ENCODE assay signal across 8 mouse cellular contexts in genomic region chr12:84996083-84996496, GRCm38 (mm10). TPM values are rescaled to one million over a fixed set of nuclear protein-coding genes. Genes with fewer than 3 reads are reported as not detected.
DNase-seq lines count a peak whose midpoint lies in the region; ATAC-seq and TF ChIP-seq lines count a peak whose summit lies in the region.

Ylpm1 (plus strand) TSS chr12:84996321.

- peaks cover 9% of the 10 kb centered on the region for H3K9me3 ChIP-seq in E14TG2a.4 (ENCODE audit: low read length)
- no peaks in the 10 kb centered on the region for H3K9me3 ChIP-seq in forebrain, embryonic 12.5 days
- H3K9me3 ChIP-seq in heart, postnatal 0 days (replicated peaks; ENCODE audit: control insufficient read depth, low read length): no peaks in the 10 kb centered on the region
- H3K9me3 ChIP-seq in liver, embryonic 16.5 days (replicated peaks; ENCODE audit: control insufficient read depth, low read length): no peaks in the 10 kb centered on the region; the same call in 1 of the 2 replicates
- H3K9me3 ChIP-seq in neural tube, embryonic 13.5 days: no peaks in the 10 kb centered on the region

- peak within 1 kb of the TSS; percentile 98 for H3K9ac ChIP-seq in forebrain, embryonic 12.5 days
- peak within 1 kb of the TSS; percentile 91 for H3K9ac ChIP-seq in heart, postnatal 0 days (replicated peaks; ENCODE audit: low read depth, low read length)
- H3K9ac ChIP-seq in liver, embryonic 16.5 days (ENCODE audit: low read depth, low read length): peak within 1 kb of the TSS; percentile 90
- peak within 1 kb of the TSS; percentile 99 for H3K9ac ChIP-seq in neural tube, embryonic 13.5 days

- H3K27ac ChIP-seq in forebrain, embryonic 12.5 days: peak within 1 kb of the TSS; percentile 89
- peak within 1 kb of the TSS; percentile 72 for H3K27ac ChIP-seq in heart, postnatal 0 days (ENCODE audit: low read depth)
- H3K27ac ChIP-seq in liver, embryonic 16.5 days (ENCODE audit: low read length): peak within 1 kb of the TSS; percentile 79
- peak within 1 kb of the TSS; percentile 95 for H3K27ac ChIP-seq in neural tube, embryonic 13.5 days (replicated peaks)
- peak within 1 kb of the TSS; percentile 84 for H3K27ac ChIP-seq in testis, adult 2 months (ENCODE audit: control insufficient read depth, insufficient read depth, low read depth, low read length)

- peak; percentile 97 for TF ChIP-seq POLR2A in testis, adult 2 months (IDR thresholded peaks at IDR 0.05; ENCODE audit: control insufficient read depth, low read depth, low read length)

- peak; percentile 96 for DNase-seq in c-Kit-positive CD71-positive TER-119-positive erythroid progenitor cells, embryonic 14.5 days (ENCODE audit: low spot score)
- DNase-seq in heart, postnatal 0 days (ENCODE audit: low spot score): peak; percentile 98
- peak; percentile 97 to 98 for DNase-seq in kidney, postnatal 4 days

- peaks cover 25% of the 10 kb centered on the region for H3K4me1 ChIP-seq in E14TG2a.4 (replicated peaks; ENCODE audit: low read depth, low read length)
- peaks cover 26% of the 10 kb centered on the region for H3K4me1 ChIP-seq in forebrain, embryonic 12.5 days
- peaks cover 23% of the 10 kb centered on the region for H3K4me1 ChIP-seq in heart, postnatal 0 days (ENCODE audit: control insufficient read depth, insufficient read depth)
- peaks cover 27% of the 10 kb centered on the region for H3K4me1 ChIP-seq in liver, embryonic 16.5 days (ENCODE audit: control insufficient read depth, low read depth, low read length)
- H3K4me1 ChIP-seq in neural tube, embryonic 13.5 days (replicated peaks): peaks cover 25% of the 10 kb centered on the region
- peaks cover 3% of the 10 kb centered on the region; the same call in 1 of the 2 replicates for H3K4me1 ChIP-seq in testis, adult 2 months (ENCODE audit: control insufficient read depth, insufficient read depth, low read length)

- peak; percentile 97 for ATAC-seq in forebrain, embryonic 12.5 days (ENCODE audit: low FRiP score)
- ATAC-seq in heart, postnatal 0 days (ENCODE audit: insufficient read depth, low read depth): peak; percentile 99
- ATAC-seq in liver, embryonic 16.5 days (ENCODE audit: low read depth): peak; percentile 98
- ATAC-seq in neural tube, embryonic 13.5 days (ENCODE audit: low read depth): peak; percentile 99

- TF ChIP-seq CTCF in E14TG2a.4 (conservative IDR thresholded peaks at IDR 0.05; ENCODE audit: low read length): peak; percentile 10; the same call in 1 of the 2 replicates
- peak; percentile 50 for TF ChIP-seq CTCF in heart, postnatal 0 days (IDR thresholded peaks at IDR 0.05; ENCODE audit: low read depth)
- TF ChIP-seq CTCF in testis, adult 2 months (IDR thresholded peaks at IDR 0.05; ENCODE audit: control insufficient read depth, insufficient read depth, insufficient replicate concordance, low read depth, low read length): peak; percentile 70; the same call in 1 of the 2 replicates

- TF ChIP-seq EP300 in heart, postnatal 0 days (IDR thresholded peaks at IDR 0.05; ENCODE audit: low read depth): 0 out of 2 replicates have a peak, but pooled peaks have one; percentile 48

- peak within 1 kb of the TSS; percentile 96 for H3K4me2 ChIP-seq in forebrain, embryonic 12.5 days
- H3K4me2 ChIP-seq in heart, postnatal 0 days (ENCODE audit: low read depth, low read length): peak within 1 kb of the TSS; percentile 94
- peak within 1 kb of the TSS; percentile 98 for H3K4me2 ChIP-seq in liver, embryonic 16.5 days (ENCODE audit: low read depth, low read length)
- H3K4me2 ChIP-seq in neural tube, embryonic 13.5 days: peak within 1 kb of the TSS; percentile 94

- WGBS in forebrain, embryonic 12.5 days: 0% methylated on average over 45 of the region's 45 CpGs
- WGBS in heart, postnatal 0 days: under 1% methylated on average over 45 of the region's 45 CpGs
- WGBS in liver, embryonic 16.5 days (ENCODE audit: insufficient replicate concordance): under 1% methylated on average over 45 of the region's 45 CpGs
- WGBS in neural tube, embryonic 13.5 days: under 1% methylated on average over 45 of the region's 45 CpGs

- H3K4me3 ChIP-seq in E14TG2a.4 (replicated peaks; ENCODE audit: low read length): peak within 1 kb of the TSS; percentile 94
- peak within 1 kb of the TSS; percentile 96 for H3K4me3 ChIP-seq in forebrain, embryonic 12.5 days (replicated peaks)
- H3K4me3 ChIP-seq in heart, postnatal 0 days (ENCODE audit: low read depth, low read length): peak within 1 kb of the TSS; percentile 84
- peak within 1 kb of the TSS; percentile 81 for H3K4me3 ChIP-seq in liver, embryonic 16.5 days (ENCODE audit: low read depth, low read length)
- peak within 1 kb of the TSS; percentile 98 for H3K4me3 ChIP-seq in neural tube, embryonic 13.5 days
- H3K4me3 ChIP-seq in testis, adult 2 months (ENCODE audit: control insufficient read depth, low read depth, low read length): peak within 1 kb of the TSS; percentile 92

- H3K36me3 ChIP-seq in E14TG2a.4 (ENCODE audit: insufficient read depth, low read length): peaks cover 31% of the 10 kb centered on the region
- H3K36me3 ChIP-seq in forebrain, embryonic 12.5 days (replicated peaks): no peaks in the 10 kb centered on the region
- H3K36me3 ChIP-seq in heart, postnatal 0 days (replicated peaks; ENCODE audit: control insufficient read depth, insufficient read depth, low read length): no peaks in the 10 kb centered on the region
- no peaks in the 10 kb centered on the region for H3K36me3 ChIP-seq in liver, embryonic 16.5 days (ENCODE audit: control insufficient read depth, insufficient read depth)
- no peaks in the 10 kb centered on the region for H3K36me3 ChIP-seq in neural tube, embryonic 13.5 days
- no peaks in the 10 kb centered on the region; the same call in 1 of the 2 replicates for H3K36me3 ChIP-seq in testis, adult 2 months (ENCODE audit: control insufficient read depth, insufficient read depth, low read length)

- peaks cover 3% of the 10 kb centered on the region for H3K27me3 ChIP-seq in E14TG2a.4 (ENCODE audit: insufficient read depth, low read length)
- H3K27me3 ChIP-seq in forebrain, embryonic 12.5 days: no peaks in the 10 kb centered on the region
- H3K27me3 ChIP-seq in heart, postnatal 0 days (ENCODE audit: control insufficient read depth, insufficient read depth, low read length): no peaks in the 10 kb centered on the region
- no peaks in the 10 kb centered on the region for H3K27me3 ChIP-seq in liver, embryonic 16.5 days (ENCODE audit: control insufficient read depth, insufficient read depth, low read depth, low read length)
- H3K27me3 ChIP-seq in neural tube, embryonic 13.5 days: no peaks in the 10 kb centered on the region
- no peaks in the 10 kb centered on the region for H3K27me3 ChIP-seq in testis, adult 2 months (ENCODE audit: control insufficient read depth, insufficient read depth, low read length)

RNA-seq across cellular contexts. Expression of gene Ylpm1, which starts in this region (rescaled TPM):
- 45.5 and 47.8 TPM in 2 replicates for polyA plus RNA-seq in forebrain, embryonic 12.5 days (2016; fragmentation: Nextera tagmentation; extraction: Ambion mirVana)
- 10.2 and 14.7 TPM in 2 replicates for total RNA-seq in heart, postnatal 0 days (2014; rRNA removed; ENCODE audit: low replicate concordance)
- polyA plus RNA-seq in heart, postnatal 0 days (2015; fragmentation: Nextera tagmentation; extraction: Ambion mirVana): 10.2 and 10.5 TPM in 2 replicates
- polyA plus RNA-seq in liver, embryonic 16.5 days (2015; fragmentation: Nextera tagmentation; extraction: Ambion mirVana): 5.8 and 6.5 TPM in 2 replicates
- 36.8 and 40.2 TPM in 2 replicates for polyA plus RNA-seq in neural tube, embryonic 13.5 days (2015; fragmentation: Nextera tagmentation; extraction: Ambion mirVana)
- 38.5 and 47.1 TPM in 2 replicates for polyA plus RNA-seq in testis, adult 2 months (2012; rRNA removed)

Comparison
In these comparisons a context has a peak if more than half of its experiments do, and no peak if none do; other contexts are left out.
1. Peak in every context shown above with its lines: DNase-seq, ATAC-seq, H3K4me3 ChIP-seq and H3K27ac ChIP-seq.
2. CTCF ChIP-seq: peak in every context shown above with its lines; median percentile 70 in testis, adult 2 months; 50 in heart, postnatal 0 days; 10 in E14TG2a.4.